Mouse (Mus musculus) neutrophil, adult 5-6 weeks (primary cell): ENCODE data around the gene Lmntd1. TPM values are rescaled to one million over a fixed set of nuclear protein-coding genes. Genes with fewer than 3 reads are reported as not detected.

Source experiments
- ATAC-seq: fragments of 151-379, 151-347 bp; 2 replicates; pipeline ENCODE4 v1.8.0; 2017; ENCODE audit warnings: mild to moderate bottlenecking, moderate TSS enrichment; ENCODE audit not compliant: insufficient number of reproducible peaks, poor library complexity, low FRiP score, severe bottlenecking; ENCODE audit errors: extremely low read depth
- total RNA-seq: library from RNA; stranded (forward); fragments of 200-1000 nt; gene quantifications from 2 replicates; pipeline ENCODE4 v1.2.3, GENCODE M21; 2017

Gene Lmntd1
- total RNA-seq, 1 experiment from 2014 or later, result 0.35 TPM

DNA sequence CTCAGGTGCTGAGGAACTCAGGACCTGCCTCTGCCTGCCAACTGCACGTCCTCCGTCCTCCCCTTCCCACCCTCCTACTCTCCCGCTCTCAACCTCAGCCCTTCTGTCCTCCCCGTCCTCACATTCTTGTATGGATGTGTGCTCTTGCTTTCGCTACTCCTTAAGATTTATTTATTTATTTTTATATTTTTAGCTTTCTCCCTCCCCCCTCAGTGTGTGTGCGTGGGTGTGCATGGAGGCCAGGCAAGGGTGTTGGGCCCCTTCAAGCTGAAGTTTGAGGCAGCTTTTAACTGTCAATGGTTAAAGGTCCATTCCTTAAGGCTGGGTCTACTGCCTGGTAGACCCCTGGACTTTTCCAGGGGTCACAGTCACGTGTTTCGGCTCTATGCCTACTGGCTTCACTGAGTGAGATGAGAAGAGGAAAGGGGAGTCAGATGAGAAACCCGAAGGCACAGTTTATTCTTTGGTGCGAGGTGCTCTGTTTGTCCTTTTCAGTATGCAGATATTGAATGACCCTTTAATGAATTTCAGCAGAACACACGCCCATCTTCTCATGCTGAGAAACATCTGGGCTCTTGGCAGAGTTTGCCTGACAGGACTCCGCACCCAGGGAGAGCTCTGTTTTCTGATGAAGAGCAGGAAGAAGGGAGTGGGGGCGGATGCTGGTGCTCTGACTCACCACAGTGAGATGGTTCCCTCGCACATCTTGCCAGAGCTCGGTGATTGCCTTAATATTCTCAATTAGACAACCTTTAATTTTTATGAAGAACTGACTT is 163.3 kb downstream of the Lmntd1 start:
- ATAC-seq, result no peak

DNA sequence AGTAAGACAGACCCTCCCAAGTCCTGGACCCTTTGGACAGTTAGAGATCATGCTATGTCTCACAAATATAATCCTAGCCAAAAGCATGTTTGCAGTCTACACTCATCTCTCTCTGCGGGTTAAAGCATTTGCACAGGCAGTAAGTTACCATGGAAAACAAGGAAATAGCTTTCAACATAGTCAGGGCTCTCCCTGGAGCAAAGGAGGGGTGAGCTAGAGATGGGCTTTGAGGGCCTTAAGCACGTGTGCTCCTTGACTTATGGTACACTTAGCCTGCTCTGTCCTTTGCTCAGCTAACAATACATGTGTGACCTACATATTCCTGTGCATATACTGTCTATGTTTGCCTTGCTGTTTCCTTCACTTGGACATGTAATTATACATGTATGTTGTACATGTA is 165.8 kb downstream of the Lmntd1 start:
- ATAC-seq, result no peak

DNA sequence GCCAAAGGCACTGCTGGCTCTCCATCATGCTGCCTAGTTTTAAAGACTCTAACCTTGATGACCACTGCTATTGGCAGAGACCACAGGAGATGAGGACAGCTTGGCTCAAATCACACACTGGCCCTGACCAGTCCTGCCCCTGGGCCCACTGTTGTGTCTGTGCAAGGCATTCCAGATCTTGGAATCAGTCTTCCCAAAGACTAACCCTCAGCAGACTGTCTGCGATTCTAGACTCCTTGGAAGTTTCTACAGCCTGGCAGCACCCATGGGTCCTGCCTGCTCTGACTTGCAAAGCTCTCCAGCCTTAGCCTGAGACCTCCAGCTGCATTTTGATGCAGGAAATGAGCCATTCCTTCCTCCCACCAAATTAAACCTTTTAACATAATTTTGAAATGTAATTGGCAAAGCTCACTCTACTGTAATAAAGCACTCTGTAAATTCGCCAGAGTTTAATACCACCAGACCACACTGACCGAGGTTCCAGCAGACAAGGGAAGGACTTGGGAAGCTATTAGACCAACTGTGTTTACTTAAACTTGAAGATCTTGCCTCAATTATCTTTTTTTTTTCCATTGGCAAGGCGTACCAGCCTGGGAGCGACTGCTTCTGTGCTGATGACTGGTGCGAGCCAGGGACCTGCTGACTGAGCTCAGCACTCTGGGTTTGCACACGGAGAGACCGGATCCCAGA is 168.2 kb downstream of the Lmntd1 start:
- ATAC-seq, result no peak

DNA sequence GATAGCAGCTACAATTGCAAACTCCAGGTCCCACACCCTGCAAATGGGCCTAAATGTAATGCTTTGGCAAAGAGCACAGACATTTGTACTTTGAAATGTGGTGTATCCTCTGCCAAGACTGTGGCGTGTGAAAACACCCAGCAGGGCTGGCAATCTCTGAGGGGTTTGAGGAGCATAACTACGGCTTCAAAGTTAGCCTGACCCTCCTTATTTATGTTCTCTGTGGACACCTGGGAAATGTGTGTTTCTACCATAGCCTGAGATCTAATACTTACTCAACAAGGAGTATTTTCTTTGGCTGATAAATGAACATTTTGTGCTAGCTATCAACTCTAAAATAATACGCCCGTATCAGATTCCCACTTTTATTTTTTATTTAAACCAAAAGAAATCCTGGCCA is 168.7 kb downstream of the Lmntd1 start:
- ATAC-seq, result no peak

DNA sequence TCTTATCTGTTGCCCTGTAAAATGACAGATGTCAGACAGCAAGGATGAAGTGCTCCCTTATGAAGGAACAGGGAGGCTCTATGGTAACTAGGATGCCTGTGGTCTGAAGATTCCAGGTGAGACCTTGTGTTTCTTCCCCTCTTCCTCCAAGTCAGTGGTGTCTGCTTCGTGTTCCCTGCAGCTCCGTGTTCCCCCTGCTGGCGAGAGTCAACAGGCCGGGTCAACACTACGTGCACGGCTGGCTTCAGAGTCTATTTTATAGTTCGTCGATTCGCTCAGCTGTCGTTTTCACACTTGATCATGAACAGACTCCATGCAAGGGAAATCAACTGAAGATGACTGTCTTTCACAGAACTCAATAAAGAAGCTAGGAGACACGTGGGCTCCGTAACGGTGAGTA is 171.3 kb downstream of the Lmntd1 start:
- ATAC-seq, result no peak

DNA sequence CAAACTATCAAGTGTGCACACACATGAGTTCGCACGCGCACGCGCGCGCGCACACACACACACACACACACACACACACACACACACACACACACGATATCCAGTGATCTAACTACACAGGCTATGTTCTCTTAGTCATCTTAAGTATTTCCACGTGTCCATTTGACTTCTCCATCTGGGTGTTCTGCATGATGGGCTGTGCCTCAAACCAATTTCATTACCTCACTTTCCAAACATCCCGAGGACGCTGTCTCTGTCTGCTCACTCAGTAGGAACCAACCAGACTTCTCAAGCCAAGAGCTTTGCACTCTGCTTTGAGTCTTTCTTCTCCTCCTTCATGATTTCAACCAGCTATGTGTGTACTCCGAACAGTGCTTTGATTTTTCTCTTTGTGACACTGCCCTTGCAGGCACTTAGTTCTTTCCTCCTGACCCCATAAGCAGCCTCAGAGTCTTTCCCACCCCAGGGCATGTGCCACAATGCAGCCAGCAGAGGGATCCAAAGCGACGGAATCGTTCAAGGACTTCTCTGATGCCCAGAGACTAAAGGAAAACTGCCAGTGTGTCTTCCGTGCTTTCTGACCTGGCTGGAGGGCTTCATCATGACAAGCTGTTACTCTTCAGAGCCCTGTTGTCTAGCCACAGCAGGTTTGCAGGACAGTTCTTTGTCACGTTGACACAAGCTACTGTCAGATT is 172.6 kb downstream of the Lmntd1 start:
- ATAC-seq, result no peak

DNA sequence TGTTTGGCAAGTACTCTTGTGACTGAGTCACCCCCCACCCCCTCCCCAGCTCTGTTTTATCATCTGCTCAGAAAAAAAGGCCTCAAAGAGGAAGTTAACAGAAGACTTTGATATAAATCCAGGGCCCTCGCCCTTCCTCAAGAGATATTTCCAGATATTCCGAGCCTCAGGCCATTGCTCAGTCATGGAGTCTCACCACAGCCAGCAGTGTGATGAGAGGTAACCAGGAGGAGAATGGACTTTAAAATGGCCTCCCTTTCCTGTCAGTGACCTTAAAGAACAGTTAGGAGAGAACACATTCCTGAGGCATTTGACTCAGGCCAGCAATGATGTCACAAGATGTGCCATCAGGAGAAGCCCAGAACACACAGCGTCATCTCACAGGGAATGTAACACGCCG is 175.3 kb downstream of the Lmntd1 start:
- no peak for ATAC-seq

GRCm38 (mm10) chr6:145435764-145436163 is 178.4 kb downstream of the Lmntd1 start:
- ATAC-seq, result no peak

GRCm38 (mm10) chr6:145435156-145435555 is 179.0 kb downstream of the Lmntd1 start:
- ATAC-seq, result no peak

DNA sequence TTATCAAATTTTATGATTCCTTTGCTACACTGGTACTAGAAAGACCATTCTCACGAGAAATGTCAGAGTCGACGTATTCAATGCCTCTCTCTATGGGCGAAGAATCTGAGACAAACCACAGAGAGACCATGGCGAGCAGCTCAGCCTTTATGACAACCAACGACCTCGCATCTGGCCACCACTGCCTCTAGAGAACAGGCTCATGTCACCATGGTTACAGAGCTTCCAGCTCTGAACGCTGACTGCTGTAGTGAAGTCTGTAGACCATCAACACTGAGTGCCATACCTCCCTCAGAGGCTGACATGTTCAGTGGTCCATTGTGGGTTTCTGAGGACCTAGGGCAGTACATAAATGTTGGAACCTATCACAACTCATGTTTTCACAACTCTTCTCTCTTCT is 180.2 kb downstream of the Lmntd1 start:
- no peak for ATAC-seq

DNA sequence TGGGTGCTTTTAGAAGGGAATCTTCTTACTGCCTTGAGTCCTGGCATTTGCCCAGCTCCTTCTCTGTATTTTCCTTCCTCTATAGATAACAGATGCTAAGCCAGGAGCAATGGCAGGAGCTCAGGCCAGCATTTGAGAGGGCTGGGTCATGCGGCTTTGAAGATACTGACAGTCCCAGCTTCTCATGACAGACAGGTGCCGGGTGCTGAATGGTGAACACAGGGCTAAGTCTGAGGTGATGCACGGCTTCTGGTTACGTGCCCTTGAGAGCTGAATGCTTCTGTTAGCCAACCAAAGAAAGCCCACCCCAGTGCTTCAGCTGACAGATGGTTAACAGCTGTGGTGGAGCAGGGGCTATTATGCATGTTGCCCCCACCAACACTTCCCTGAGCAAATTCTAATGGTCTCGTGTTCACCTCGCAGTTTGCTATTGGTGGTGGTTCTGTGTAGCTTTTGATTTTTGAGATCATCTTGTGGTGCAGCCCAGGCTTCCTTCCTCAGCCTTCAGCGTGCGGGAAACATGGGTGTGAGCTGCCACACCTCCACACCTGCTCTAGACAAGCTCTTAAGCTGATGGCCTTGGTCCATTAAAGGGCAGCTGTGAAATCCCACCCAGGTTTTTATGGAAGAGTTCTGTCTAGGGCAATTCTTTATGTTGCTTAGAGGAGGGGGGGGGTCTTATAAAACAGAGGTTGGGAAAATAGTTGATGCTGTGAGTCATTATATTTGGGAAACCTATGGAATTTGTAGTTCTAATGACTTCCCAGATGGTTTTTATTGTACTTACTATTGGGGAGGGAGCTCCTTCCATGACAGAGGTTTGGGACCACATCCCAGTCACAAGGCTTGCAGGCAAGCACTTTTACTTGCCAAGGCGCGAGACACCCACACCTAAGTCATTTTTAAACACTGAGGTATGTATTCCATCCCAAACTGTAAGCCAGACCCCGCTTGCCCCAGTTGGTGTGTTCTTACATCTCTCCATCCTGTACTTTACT is 181.1 kb downstream of the Lmntd1 start:
- ATAC-seq, result no peak

GRCm38 (mm10) chr6:145431747-145432146 is 182.4 kb downstream of the Lmntd1 start:
- no peak for ATAC-seq

GRCm38 (mm10) chr6:145427411-145427810 is 186.7 kb downstream of the Lmntd1 start:
- no peak for ATAC-seq

GRCm38 (mm10) chr6:145426501-145426900 is 187.6 kb downstream of the Lmntd1 start:
- ATAC-seq, result no peak

- no peak for ATAC-seq
Observed at GRCm38 (mm10) chr6:145424156-145424555, 190.0 kb downstream of the Lmntd1 start.

GRCm38 (mm10) chr6:145423484-145423883 is 190.6 kb downstream of the Lmntd1 start:
- no peak for ATAC-seq

- ATAC-seq, result no peak
Observed at GRCm38 (mm10) chr6:145421666-145422065, 192.5 kb downstream of the Lmntd1 start.

DNA sequence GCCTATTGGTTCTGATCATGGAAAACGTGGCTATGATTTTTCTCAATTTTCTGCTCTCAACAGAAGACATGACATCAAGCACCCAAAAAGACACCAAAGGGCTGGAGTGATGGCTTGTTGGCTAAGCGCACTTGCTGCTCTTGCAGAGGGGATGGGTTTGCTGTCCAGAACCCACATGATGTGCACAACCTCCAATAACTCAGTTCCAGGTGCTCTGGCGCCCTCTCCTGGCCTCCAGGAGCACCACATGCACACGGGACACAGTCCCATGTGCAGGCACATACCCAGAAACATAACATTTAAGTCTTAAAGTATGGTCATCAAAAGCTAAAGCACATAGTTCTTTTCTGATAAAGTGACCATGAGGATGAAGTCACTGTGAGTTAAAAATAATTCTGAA is 193.7 kb downstream of the Lmntd1 start:
- ATAC-seq, result no peak

DNA sequence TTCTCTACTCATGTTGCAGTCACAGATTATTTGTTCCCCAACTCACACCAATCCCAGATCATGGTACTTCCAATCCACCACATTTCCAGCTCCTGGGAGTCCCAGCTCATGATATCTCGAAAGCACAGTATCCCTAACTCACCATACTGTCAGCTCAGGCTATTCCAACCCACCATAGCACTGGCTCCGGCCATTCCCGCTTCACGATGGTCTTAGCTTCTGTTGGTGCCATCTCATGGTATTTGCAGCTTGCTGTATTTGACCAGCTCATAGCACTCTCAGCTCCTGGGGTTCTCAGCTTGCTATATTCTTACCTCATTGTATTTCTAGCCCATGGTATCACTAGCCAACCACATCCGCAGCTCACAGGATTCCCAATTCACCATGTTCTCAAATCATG is 195.3 kb downstream of the Lmntd1 start:
- no peak for ATAC-seq
